17 mouse cellular contexts compared by ENCODE assay signal in the genomic region with DNA sequence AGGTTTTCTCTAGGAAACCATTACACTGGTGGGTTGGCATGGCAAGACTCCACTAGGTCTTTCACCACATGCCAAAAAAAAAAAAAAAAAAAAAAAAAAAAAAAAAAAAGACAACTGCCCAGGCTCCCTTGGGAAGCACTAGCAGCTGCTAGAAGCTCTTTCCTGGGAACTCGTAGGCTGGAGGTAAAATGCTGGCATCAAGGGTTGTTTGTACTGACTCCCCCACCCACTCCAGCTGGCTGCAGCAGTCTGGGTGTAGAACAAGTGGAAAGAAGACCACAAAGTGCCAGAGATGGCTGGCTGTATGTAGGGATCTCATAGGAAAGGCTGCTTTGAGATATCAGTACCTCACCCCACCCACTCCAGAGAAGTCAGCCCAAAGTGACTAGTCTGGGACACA.
A peak's percentile ranks its signal among the peaks of the same experiment; 100 is the strongest.
DNase-seq lines count a peak whose midpoint lies in the region; ATAC-seq and TF ChIP-seq lines count a peak whose summit lies in the region.
"Had no signal": no experiment of that assay in that cellular context is flagged by ENCODE, and none has a peak within 500 bp of the region (broad histone marks: within the 10 kb centered on the region; RNA-seq: fewer than 3 reads in every experiment).

No protein-coding gene starts in this region.

- no peak for ATAC-seq in liver, postnatal 0 days
- ATAC-seq: hindbrain, embryonic 16.5 days; midbrain, embryonic 16.5 days had no signal

- no peaks in the 10 kb centered on the region for H3K4me1 ChIP-seq in liver, postnatal 0 days (ENCODE audit: insufficient read depth)
- H3K4me1 ChIP-seq: forebrain, embryonic 12.5 days; lung, embryonic 15.5 days; neural tube, embryonic 12.5 days had no signal

- no peak overlapping the region for H3K4me2 ChIP-seq in liver, postnatal 0 days (ENCODE audit: low read depth, low read length)
- H3K4me2 ChIP-seq: forebrain, embryonic 12.5 days; liver, embryonic 11.5 days; lung, embryonic 15.5 days; neural tube, embryonic 12.5 days had no signal

- WGBS in liver, postnatal 0 days (ENCODE audit: insufficient replicate concordance), result 56% methylated on average over 1 of the region's 1 CpGs

- no peak for TF ChIP-seq EP300 in liver, postnatal 0 days (IDR thresholded peaks at IDR 0.05; ENCODE audit: low read depth)

- H3K4me3 ChIP-seq in liver, postnatal 0 days (ENCODE audit: low read depth, low read length), result no peak overlapping the region
- H3K4me3 ChIP-seq: forebrain, embryonic 12.5 days; lung, embryonic 15.5 days; neural tube, embryonic 12.5 days had no signal

- DNase-seq in layer of hippocampus, adult 11-12 months (ENCODE audit: low spot score), result peak; percentile 25
- DNase-seq in layer of hippocampus, postnatal 25 days (ENCODE audit: extremely low spot score in 1 of 2, low spot score in 1 of 2), result no peak
- DNase-seq in brain, adult 2 months (ENCODE audit: low read depth, low spot score), result peak; percentile 83
- peak; percentile 31 to 66 for DNase-seq in left cerebral cortex, adult 18-20 months (ENCODE audit: low spot score in 2 of 2)
- peak; percentile 11 for DNase-seq in right cerebral cortex, postnatal 14 days
- no peak for DNase-seq in liver, postnatal 0 days
- DNase-seq in T-cell, adult 2 months (ENCODE audit: low spot score), result no peak
- DNase-seq: adrenal gland, adult 2 months; cerebellum, adult 2 months; thymus, postnatal 4 days had no signal

- no peak for TF ChIP-seq CTCF in liver, postnatal 0 days (IDR thresholded peaks at IDR 0.05; ENCODE audit: low read depth)

- no peak overlapping the region for H3K27ac ChIP-seq in liver, postnatal 0 days (ENCODE audit: low read depth)
- H3K27ac ChIP-seq: forebrain, embryonic 12.5 days; lung, embryonic 15.5 days; neural tube, embryonic 12.5 days had no signal

- H3K9me3 ChIP-seq in liver, postnatal 0 days (ENCODE audit: low read length), result no peaks in the 10 kb centered on the region
- H3K9me3 ChIP-seq: forebrain, embryonic 12.5 days; G1E; lung, embryonic 15.5 days; neural tube, embryonic 12.5 days had no signal

- H3K9ac ChIP-seq in liver, postnatal 0 days (replicated peaks), result no peak overlapping the region
- H3K9ac ChIP-seq: forebrain, embryonic 12.5 days; lung, embryonic 15.5 days; neural tube, embryonic 12.5 days had no signal

- no peaks in the 10 kb centered on the region for H3K27me3 ChIP-seq in liver, postnatal 0 days (ENCODE audit: insufficient read depth, low read length)
- H3K27me3 ChIP-seq: forebrain, embryonic 12.5 days; lung, embryonic 15.5 days; neural tube, embryonic 12.5 days had no signal

- H3K36me3 ChIP-seq in liver, postnatal 0 days (replicated peaks; ENCODE audit: insufficient read depth, low read length), result no peaks in the 10 kb centered on the region
- H3K36me3 ChIP-seq: forebrain, embryonic 12.5 days; G1E; lung, embryonic 15.5 days; neural tube, embryonic 12.5 days had no signal

Comparison
In these comparisons a context has a peak if more than half of its experiments do, and no peak if none do; other contexts are left out.
1. DNase-seq: peak in layer of hippocampus, adult 11-12 months (single experiment), brain, adult 2 months (single experiment), left cerebral cortex, adult 18-20 months (2 of 2) and right cerebral cortex, postnatal 14 days (single experiment); none in layer of hippocampus, postnatal 25 days (0 of 2), liver, postnatal 0 days (single experiment) and T-cell, adult 2 months (single experiment).